Mouse (Mus musculus) heart, adult 8-10 months (tissue): ENCODE data around the gene Qpctl. TPM values are rescaled to one million over a fixed set of nuclear protein-coding genes. Genes with fewer than 3 reads are reported as not detected.
A peak's percentile ranks its signal among the peaks of the same experiment; 100 is the strongest.

Experiments
- DNase-seq: peaks from one replicate; pipeline ENCODE4 v3.0.0; 2022; ENCODE audit warnings: low spot score
- total RNA-seq, 4 experiments: library from RNA; stranded (reverse); gene quantifications; 2 replicates each; pipeline ENCODE4 v1.2.4; 2022

Gene Qpctl
- 1 to 10 TPM; 4.1 to 4.7 (median 4.5) TPM for total RNA-seq

DNA sequence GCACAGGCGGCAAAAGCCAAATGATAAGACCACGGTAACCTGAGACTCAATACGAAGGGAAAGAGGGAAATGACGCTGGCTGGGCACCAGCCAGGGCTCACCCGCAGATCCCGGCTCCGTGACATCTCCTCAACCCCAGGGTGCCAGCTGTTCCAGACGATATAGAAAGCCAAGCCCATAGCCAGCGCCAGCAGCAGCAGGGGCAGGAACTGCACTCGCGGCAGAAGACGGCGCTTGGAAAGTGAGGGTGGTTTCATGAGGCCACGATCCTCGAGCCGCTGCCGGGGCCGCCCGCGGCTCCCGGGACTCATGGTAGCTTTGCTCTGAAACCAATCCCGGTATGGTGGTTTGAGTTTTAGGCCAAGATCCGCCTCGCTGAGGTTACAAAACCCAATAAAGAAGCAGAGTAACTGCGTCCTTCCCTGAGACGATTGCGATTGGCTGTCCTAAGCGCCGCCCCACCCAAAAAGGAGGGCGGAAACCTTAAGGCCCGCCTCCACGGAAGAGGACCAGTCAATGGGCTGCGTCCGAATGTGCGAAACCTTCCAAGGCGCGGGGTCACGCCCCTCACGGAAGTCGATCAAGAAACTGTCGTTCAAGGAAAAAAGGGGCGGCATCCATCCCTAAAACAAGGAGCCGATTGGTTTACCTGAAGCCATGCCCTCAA, at the start of gene Qpctl:
TSS of gene Qpctl (minus strand) at position 417 of the 667 bp plus-strand sequence.
- DNase-seq = peak; percentile 99

DNA sequence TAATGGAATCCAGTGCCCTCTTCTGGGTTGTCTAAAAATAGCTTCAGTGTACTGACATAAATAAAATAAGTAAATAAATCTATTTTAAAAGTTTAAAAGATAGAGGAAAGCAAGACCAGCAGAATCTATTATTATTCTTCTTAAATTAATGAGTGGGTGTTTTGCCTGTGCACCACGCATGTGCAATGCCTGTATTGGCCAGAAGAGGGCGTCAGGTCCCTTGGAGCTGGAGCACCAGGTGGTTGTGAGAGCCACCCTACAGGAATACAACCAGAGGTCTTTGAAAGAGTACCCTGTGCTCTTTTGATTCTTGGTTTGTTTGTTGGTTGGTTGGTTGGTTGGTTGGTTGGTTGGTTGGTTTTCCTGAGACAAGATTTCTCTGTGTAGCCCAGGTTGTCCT, 48.9 kb upstream of the Qpctl start:
- DNase-seq = no peak

DNA sequence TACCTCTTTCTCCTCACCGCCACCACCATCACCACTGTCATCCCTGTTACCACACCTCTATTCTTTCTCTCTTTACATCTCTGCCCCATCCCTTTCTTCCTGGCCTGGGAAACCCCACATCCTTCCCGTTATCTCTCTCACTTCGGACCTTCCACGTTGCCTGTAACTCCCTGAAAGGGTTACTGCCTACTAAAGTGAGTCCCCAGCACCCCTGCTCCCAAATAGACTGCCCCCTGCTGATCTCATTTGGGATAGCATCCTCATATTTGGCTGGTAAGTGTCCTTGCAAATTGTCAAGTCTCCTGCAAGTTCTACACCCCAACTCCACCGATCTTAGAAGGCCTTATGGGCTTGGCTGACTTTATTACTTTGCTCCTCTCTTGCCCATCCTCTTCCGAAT, 47.6 kb upstream of the Qpctl start:
- no peak for DNase-seq

DNA sequence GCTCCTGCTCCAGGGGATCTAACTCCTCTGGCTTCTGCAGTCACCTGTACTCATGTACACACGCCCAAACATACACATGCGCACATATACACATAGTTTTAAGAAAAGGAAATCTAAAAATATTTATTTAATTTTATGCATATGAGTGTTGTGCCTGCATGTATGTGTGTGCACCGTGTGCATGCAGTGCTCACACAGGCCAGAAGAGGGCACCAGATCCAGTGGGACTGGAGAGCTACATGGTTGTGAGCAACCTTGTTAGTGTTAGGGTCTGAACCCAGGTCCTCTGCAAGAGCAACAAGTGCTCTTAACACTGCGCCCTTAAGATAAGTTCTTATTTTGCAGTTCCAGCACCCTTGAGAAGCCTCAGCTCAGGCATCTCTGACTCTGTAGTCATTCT, 45.6 kb upstream of the Qpctl start:
- DNase-seq = no peak

DNA sequence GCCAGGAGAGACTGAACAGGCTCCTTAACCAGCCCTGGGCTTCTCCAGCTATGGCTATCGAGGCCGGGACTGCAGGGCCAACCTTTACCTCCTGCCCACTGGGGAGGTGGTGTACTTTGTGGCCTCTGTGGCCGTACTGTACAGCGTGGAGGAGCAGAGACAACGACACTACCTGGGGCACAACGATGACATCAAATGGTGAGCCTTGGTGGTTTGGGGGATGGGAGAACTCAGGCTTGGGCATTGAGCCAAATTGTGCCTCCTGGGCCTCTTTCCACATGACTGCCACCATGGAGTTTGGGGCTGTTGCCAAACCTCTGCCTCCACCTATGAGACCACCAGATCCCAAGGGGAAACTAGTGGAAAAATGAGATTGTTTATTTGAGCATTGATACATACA, 35.7 kb upstream of the Qpctl start:
- no peak for DNase-seq

DNA sequence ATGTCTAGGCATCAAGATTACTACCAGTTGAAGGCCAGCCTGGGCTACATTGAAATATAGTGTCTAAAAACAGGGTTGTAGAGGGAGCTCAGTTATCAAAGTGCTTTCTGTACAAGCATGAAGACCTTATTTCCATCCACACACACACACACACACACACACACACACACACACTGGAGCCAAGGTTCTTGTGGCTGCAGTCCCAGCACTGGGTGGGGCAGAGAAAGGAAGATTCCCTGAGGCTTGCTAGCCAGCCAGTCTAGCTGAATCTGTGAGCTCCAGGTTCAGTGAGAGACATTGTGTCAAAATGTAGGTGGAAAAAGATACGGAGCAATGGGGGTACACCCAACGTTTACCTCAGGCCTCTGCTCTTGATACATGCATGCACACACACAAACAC, 35.2 kb upstream of the Qpctl start:
- no peak for DNase-seq

DNA sequence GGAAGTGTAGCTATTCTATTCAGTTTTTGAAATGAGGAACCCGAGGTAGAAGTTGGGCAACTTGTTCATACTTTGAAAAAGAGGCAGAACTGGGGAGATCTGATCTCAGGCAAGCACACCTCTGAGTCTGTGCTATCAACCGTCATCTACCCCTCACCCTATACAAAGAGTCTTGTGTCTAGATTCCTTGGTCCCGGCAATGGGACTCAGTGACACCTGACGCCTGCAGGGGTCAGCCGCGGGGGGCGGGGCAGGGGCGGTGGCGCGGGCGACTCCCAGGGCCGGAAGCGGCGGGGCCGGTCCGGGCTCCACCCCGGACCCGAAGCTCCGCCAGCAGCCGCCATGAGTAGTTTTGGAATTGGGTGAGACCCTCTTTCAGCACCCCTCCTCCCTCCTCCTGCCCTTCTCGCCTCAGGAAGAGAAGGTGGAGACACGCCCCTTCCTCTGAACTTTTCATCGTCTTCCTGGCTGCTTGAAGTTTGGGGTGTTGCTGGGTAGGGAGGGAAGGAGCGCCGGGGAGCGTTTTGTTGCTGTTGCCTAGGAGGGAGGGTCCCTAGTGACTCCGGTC, 31.9 kb upstream of the Qpctl start:
- DNase-seq = peak; percentile 44

DNA sequence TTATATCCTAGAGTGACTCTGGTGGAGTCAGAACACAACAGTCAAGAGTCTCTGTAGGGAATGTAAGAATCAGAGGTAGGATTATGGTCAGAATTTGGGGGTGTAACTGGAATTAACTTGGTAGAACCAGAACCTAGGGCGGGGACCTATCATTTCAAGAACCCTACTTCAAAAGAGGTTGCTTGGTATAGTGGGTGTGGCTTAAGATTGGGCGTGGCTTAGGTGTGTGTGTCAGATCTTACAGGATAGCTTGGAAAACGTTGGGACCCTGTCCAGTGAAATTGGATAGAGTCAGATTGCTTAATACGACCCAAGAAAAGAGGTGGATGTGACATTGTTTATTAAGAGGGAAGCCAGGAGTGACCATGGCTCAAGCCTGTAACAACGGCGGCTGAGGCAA, 30.8 kb upstream of the Qpctl start:
- DNase-seq = no peak

DNA sequence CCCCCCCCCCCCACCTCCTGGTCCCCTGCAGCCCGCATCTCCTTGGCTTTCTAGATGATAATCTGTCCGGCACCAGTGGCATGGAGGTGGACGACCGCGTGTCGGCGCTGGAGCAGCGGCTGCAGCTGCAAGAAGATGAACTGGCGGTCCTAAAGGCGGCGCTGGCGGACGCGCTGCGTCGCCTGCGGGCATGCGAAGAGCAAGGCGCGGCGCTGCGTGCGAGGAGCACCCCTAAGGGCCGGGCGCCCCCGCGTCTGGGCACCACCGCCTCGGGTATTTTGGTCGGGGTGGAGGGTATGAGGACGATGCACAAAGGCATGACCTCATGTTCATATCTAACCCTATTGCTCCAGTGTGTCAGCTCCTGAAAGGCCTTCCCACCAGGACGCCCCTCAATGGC, 30.1 kb upstream of the Qpctl start:
- peak; percentile 42 for DNase-seq

DNA sequence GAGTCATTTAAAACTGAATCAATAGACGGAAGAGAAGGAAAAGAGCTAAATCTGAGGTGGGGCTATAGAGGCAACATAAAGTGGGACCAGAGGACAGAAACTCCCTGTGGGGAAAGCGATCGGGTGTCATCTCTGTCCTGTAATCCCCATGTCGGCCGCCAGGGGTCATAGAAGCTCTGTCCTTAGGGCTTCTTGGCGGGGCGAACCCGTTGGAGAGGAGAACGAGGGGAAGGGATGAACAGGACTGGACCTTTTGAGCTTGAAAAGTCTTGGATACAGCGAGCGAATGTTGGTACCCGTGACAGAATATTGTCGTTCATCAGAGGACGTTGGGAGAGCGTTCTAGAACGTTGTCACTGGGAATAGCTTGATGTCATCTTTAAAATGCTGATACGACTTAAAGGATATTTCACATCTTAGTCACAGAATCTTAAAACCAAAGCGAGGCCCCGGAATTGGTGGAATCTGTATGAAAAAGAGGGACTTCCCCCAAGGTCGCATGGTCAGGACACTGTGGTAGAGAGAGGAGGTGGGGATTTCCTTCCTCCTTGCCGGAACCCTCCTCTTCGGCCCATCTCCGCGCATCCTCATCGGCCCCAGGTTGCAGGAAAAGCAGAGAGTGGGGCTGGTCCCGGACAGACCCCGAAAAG, 29.5 kb upstream of the Qpctl start:
- peak; percentile 77 for DNase-seq

DNA sequence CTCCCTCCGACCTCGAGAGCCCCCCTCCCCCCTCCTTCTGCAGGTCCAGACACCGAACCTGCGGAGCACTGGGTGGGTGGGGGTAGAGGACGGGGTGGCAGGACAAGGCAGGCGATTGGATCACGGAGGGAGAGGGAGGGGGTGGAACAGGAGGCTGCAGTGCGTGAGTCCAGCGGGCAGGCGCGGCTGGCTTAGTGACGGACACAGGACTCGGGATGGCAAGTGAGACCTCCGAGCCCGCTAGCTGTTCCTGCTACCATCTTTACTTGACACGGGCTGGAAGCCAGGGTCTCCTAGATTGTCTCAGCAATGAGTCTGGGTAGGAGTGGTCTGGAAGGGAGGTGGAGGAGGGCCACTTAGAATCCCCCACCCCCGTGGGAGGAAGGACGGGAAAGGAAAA, 28.9 kb upstream of the Qpctl start:
- DNase-seq = no peak

DNA sequence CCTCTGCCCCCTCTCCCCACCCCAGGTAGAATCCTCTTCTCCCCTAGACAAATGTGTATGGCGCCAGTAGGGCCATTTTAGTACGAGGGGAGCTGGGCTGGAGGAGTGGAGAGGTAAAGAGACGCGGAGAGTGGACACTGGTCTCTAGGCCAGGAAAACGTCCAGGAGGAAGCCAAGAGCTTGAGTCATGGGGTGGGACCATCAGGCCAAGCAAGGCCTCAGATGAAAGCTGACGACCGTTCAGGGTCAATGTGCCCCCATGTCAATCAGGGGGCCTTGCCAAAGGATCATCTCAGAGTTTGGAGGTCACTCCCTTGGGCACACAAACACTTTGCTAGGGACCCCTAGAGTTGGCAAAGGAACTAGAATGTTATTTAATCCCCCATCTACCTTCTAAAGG, 28.1 kb upstream of the Qpctl start:
- DNase-seq = no peak

DNA sequence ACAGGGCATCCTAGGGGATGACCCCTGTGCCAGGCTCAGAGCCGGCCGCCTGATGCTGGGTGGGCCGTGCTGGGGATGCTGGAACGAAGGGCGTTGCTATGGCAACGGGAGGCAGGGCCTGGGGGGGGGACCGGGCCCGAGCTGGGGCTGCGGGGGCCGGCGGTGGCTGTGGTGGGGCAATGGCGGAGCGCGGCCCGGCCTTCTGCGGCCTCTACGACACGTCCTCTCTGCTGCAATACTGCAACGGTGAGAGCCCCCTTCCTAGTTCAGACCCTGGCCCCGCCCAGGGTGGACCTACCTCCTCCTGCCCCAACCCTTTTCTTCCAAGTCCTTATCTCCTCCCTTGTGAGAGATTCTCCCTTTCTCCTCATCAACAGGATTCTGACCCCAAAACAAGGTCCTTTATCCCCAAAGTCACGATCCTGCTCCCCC, 27.4 kb upstream of the Qpctl start:
- DNase-seq = no peak

DNA sequence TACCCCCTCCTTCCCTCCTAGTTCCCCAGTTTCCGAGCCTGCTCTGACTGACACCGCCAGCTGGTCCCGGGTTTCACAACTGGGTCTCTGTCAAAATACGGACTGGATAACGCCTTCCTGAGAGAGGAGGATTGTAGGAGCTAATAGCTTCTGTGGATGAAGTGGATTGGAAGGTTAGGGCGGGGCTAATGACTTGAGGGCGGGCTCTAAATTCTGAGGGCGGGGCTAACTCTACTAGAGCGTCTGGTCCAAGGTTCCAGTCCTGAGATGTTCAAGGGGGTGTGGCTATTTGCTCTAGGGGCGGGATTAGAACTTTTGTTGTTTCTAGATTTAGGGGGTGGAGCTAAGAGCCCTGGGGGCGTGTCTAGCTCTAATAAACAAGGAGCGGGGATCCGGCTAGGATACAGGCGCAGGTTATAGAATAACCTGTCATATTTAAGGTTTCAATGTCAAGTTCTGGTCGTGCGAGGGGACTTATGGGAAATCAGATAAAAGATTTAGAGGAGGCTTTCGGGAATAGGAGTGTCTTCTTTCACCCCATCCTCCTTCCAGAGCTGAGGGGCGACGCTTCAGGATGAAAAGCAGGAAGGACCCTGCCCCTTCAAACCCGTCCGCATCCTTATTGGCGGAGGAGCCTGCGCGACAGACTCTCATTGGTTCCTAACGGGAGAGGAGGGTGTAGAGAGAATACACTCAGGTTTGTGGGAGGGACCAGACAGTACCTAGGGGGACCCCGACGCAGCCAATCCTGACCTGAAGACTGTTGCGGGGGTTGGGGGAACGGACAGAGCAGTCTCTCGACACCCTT, 26.8 kb upstream of the Qpctl start, which contains the start of gene Eml2:
TSS of gene Eml2 (plus strand) at position 714 of the 808 bp plus-strand sequence.
- DNase-seq = no peak

DNA sequence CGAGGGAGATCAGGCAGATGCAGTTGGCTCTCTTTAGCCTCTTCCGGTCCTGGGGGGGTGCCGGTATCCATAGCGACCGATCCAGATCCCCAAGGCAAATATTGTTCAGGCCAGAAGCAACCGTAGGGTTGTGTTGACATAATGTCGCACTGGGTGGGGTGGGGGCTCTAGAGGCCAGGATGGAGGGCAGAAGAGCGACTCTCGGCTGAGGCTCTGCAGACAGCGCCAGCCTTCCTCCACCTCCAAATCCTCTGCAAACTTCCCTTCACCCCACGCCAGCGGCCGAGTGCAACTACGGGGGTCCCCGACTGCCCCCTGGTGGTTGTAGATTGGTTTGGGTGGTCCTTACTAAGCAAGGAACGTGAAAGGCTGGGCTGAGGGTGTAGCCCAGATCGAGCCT, 23.8 kb upstream of the Qpctl start:
- DNase-seq = peak; percentile 83

DNA sequence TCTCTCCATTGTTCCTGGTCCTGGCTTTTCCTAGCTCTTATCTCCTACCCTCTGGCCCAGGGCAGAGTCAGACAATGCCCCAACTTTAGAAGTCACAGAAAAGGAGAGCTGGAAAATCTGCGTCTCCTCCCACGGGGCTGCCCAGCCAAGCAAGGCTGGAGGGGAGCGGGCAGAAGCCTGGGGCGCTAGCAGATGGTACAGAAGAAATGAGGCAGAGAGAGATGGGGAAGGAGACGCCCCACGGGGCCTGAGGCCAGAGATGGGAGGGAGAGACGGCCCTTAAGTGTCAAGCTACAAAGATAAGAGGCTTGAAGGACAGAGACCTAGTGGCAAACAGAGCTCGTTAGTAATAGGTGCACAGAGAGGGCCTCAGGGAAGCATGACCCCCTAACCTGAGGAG, 22.7 kb upstream of the Qpctl start:
- DNase-seq = no peak

DNA sequence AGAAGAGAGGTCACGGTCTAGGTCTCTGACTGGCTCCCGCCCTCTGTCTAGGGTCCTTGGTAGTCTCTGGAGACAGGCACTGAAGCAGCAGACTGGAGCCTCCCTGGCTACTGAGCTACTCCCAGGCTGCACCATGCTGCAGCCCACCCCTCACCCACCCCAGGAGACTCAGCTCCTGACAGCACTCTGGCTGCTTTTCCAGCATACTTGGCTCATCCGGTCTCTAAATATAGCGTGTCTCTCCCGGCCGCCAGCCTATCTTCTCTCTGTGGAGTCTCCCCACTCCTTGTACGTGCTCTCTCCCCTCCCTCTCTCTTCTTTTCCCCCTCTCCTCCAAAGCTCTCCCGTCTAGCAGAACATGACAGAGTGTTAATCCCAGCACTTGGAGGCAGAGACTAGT, 21.1 kb upstream of the Qpctl start:
- DNase-seq = peak; percentile 50

DNA sequence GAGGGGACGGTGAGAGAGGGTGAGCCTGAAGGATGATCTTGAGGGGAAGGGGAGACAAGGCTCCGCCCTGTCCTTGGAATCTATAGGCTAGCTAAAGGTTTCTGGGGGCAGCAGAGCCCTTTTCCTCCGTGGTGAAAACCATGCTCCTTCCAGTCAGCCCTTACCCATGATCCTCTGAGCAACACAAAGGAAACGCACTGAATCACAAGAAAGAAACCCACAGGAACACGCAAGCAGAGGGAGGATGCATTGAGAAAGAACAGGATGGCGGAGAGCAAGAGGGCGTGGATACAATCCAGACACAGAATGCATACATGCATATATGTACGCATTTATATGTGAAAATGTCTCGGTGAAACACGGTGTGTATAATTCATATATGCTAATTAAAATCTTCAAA, 20.4 kb upstream of the Qpctl start:
- no peak for DNase-seq

DNA sequence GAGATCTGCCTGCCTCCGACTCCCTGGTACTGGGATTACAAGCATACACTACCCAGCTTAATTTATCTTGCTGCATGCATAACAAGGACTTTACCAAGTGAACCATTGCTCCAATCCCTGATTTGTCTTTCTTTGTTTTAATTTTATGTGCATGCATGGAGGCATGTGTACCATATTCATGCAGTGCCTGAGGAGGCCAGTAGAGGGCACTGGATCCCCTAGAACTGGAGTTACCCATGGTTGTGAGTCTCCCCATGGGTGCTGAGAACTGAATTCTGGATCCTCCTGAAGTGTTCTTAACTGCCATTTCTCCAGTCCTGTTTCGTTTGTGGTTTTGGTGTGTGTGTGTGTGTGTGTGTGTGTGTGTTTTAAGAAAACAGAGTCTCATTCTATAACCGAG, 17.9 kb upstream of the Qpctl start:
- DNase-seq = no peak

DNA sequence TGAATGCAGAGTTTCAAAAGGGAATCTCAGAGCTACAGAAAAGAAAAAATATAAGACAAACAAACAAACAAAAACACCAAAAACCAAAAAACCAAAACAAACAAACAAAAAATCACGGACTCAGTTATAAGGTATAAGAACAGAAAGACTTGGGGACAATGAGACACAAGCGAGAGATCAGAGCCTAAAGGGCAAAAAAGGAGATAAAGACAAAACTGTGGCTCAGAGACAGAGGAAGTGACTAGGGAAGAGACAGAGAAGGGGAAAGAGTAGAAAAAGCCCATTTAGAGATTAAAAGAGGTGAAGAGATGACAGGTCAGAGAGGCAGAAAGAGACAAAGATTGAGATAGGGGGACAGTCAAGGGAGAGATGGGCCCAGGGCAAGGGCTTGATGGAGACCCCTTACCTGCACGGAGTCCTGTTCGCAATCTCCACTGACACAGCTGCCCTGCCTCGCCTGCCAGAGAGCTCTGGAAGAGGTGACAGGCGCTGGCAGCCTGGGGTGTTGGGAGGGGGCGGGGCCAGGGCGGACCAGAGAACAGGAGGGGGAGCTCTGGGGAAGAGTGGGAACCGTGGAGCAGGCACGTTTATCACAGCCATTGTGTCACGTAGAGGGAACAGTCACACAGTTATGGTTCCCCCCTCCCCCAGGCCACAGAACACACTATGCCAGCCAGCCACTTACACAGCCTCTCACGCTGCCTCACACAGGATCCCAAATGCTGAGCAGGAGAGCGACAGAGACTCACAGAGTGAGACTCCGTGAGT, 16.7 kb upstream of the Qpctl start, which contains the start of gene Gipr:
TSS of gene Gipr (minus strand) at position 472 of the 768 bp plus-strand sequence.
- DNase-seq = no peak

DNA sequence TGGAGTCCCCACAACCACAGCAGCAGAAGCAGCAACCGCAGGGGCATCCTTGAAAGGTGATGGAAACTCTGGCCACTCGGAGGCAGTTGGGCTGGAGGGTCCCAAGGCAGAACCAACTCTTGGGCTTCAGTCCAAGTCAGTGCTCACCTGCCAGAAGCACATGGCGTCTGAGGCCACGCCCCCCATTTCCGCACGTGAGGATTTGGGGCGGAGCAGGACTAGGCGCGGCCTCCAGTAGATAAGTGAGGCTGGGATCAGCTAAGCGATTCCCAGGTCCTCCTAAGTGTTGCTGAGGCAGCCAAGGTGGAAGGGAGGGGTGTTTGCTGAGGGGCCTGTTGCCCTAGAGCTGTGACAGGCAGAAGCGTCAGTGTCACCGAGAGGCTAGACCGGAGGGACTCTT, 15.9 kb upstream of the Qpctl start:
- DNase-seq = no peak

DNA sequence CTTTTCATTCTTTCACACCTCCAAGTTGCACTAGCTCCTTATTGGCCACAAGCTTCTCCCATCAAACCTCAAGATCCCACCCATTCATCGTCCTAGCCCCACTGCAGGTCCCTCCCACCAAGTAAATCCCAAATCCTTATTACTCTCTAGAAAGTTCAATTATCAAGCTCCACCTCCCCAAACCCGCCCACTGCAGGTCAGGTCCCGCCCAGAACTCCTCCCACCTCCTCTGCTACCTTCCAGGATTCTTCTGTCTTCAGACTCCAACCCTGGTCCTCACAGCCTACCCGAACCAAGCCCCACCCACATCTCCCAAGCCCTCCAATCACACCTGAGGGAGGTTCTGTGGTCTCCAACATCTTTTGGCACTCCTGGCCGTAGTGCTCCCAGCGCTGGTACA, 15.1 kb upstream of the Qpctl start:
- no peak for DNase-seq
